Mouse (Mus musculus): Measurements from ENCODE around the gene Olfr548-ps1.
A peak's percentile ranks its signal among the peaks of the same experiment; 100 is the strongest.
"Not testable (repeated sequence)": the region's sequence is repeated elsewhere in the genome, so short reads cannot be mapped to it uniquely, and the experiment has no call there.

The Olfr548-ps1 gene

DNA sequence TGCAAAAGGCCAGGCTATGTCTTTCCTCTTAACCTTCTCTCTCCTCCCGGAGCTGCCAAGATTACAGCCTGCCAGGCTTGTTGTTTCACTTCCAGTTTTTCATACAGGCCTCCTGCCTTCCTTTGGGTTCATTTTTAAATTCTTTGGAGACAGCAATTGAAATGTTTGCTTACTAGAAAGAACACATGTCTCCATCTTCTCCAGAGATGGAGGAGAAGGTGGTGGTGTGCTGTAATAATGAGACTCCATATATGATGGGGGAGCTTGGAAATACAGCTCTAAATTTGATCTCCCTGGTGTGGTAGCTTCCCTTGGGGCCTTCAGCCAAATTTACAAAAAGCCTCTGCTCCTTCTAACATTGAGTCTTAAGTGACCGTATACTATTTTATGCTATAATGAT lies at the start of gene Olfr548-ps1:
Gene Olfr548-ps1, plus strand, starts transcription at position 301 of the 400 bp plus-strand sequence.
- no peak for DNase-seq

DNA sequence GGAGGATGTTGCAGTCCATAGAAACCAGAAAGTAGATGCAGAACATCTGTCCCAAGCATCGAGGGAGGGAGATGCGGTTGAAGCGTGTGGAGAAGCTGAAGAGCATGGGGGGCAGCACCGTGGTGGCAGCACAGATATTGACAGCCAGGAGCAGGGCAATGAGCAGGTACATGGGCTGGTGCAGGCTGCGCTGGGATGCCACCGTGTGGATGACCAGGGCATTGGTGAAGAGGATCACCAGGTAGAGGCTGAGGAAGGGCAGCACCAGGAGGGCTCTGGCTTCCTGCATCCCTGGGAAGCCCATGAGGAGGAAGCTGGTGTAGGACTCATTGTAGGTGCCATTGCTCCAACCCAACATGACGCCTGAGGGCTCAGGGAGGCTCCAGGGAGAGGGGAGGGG lies 46.3 kb upstream of the Olfr548-ps1 start:
- not testable (repeated sequence) for DNase-seq

GRCm38 (mm10) chr7:102499473-102499872 lies 41.2 kb upstream of the Olfr548-ps1 start, which contains the start of gene Olfr545:
Gene Olfr545, minus strand, starts transcription at chr7:102499573.
- DNase-seq: no peak

- peak; percentile 49 to 51 for DNase-seq
These were observed 38.7 kb upstream of the Olfr548-ps1 start for GRCm38 (mm10) chr7:102501986-102502385.

DNA sequence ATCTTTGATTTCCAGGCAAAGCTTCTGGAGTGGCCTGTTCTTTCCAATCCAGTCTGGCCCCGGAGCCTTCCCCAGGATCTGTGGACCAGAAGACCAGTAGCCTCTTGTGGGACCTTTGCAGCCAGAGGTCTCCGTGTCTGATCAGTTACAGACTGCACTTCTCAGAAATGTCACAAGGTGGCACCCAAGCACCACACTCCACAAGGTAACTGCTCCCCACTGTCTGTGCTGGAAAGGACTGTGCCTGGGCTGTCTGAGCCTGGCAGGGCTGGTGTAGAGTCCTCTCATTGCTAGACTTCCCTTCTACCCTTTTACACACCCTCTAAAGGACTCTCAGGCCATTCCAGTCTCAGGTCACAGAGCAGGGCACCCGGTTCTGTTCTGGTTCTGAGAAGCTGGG lies 33.8 kb upstream of the Olfr548-ps1 start:
- peak; percentile 87 to 88 for DNase-seq

- DNase-seq: no peak
These were observed 32.6 kb upstream of the Olfr548-ps1 start for GRCm38 (mm10) chr7:102508066-102508465.

- no peak for DNase-seq
These were observed 32.0 kb upstream of the Olfr548-ps1 start for GRCm38 (mm10) chr7:102508666-102509065.

GRCm38 (mm10) chr7:102509726-102510125 lies 31.0 kb upstream of the Olfr548-ps1 start:
- no peak for DNase-seq

DNA sequence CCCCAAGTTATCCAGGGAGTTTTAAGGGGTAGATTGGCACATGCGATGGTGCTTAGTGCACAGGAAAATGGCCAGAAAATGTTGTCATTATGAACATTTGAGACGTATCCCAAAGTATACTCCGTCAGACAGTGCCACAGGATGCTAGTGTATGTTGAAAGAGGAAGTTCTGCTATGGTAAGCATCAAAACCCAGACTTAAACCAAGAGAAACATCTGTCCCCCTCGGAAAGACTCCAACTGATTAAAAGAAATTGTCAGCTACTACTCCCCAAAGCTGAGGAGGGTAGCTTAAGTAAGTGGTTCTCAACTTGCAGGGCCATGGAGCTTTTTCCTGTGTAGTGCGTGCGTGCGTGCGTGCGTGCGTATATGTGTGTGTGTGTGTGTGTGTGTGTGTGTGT lies 28.8 kb upstream of the Olfr548-ps1 start:
- no peak for DNase-seq

GRCm38 (mm10) chr7:102512814-102513435 lies 27.8 kb upstream of the Olfr548-ps1 start:
- DNase-seq: peak; percentile 96 to 97

DNA sequence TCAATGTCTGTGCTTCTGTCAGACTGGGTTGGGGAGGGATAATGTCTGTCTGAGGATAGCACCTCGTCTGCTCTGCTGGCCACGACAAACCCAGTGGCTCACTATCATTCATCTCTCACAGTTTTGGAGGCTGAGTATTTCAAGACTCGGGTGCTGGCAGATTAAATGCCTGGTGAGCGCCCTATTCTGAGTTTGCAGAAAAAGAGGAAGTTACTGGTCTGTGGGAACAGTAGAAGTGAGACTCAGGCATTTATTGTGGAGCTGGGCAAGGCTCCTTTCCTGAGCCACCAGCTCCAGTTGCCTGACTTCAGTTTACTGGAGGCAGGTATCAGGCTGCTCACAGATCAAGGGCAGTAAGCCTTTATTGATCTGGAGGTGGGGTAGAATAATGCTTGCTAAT lies 26.6 kb upstream of the Olfr548-ps1 start:
- DNase-seq: no peak

GRCm38 (mm10) chr7:102516261-102517050 lies 24.2 kb upstream of the Olfr548-ps1 start:
- peak; percentile 80 to 85 for DNase-seq

DNA sequence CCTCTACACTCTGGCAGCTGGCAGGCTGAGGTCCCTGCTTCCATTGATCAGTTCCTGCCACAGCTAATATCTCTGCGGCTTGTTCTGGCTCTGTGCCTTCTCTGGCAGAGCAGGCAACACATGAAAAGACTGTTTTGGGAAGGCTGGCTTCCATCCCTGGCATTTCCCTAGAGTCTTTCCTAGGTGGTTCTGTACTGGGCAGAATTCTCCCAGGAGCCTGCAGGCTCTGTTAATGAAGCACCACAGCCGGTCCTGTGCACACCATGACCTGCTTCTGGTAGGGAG lies 23.7 kb upstream of the Olfr548-ps1 start:
- peak in 1 of 2 experiments; percentile 69 for DNase-seq

DNA sequence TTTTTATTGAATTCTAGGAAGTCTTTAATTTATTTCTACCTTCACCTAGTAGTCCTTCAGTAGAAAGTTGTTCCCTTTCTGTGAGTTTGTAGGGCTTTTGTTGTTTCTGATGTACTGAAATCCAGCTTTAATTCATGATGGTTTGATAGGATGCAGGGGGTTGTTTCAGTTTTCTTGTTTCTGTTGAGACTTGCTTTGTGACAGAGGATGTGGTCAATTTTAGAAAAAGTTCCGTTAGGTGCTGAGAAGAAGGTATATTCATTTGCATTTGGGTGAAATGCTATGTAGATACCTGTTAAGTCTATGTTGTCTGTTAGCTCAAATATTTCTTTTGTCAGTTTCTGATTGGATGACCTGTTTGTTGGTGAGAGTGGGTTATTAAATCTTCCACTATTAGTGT lies 11.6 kb upstream of the Olfr548-ps1 start:
- DNase-seq: no peak

DNA sequence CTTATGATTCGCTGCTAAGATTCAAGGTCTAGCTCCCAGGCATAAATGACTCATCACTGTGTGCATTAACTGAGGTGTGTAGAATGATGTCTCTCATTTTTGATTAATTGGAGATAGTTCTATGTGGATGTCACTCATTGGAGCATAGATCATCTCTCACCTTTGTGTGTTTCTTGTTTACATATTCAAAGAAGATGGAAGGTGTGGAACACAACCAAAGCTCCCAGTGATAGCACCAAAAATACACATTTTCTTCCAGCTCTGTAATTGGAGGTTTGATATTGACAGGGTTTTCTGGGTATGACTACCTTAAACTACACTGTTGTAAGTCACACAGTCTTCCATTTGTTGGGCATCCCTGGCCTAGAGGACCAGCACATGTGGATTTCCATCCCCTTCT lies 6.2 kb upstream of the Olfr548-ps1 start, which contains the start of gene Olfr547:
Gene Olfr547, plus strand, starts transcription at position 301 of the 400 bp plus-strand sequence.
- no peak for DNase-seq

- DNase-seq: no peak
These were observed 555 bp downstream of the Olfr548-ps1 start for GRCm38 (mm10) chr7:102541251-102541650.

- no peak for DNase-seq
These were observed 8.9 kb downstream of the Olfr548-ps1 start, which contains the start of gene Olfr549 for GRCm38 (mm10) chr7:102549570-102549969. Gene Olfr549, plus strand, starts transcription at chr7:102549870.

DNA sequence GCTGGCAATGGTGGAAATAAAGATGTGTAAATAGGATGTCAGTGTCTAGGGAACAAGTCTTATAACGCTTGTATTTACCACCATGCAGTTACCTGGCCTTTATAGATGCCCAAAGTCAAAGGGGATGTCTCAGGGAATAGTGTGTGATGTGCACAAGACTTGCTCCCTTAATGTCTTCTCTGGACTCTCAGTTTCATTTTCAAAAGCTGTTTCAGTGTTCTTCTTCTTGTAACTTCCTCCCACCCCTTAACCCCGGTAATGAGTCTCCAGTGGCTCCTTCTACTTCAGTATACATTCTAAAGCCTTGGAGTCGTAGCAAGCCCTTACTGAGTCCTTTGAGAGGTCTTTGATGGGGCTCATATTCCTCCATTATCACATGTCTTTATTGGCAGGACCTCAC lies 12.6 kb downstream of the Olfr548-ps1 start:
- DNase-seq: no peak

- peak; percentile 67 to 75 for DNase-seq
These were observed 24.6 kb downstream of the Olfr548-ps1 start, which contains the start of gene Trim21 for GRCm38 (mm10) chr7:102564999-102565997. Gene Trim21, minus strand, starts transcription at chr7:102565486.

GRCm38 (mm10) chr7:102566219-102566618 lies 25.5 kb downstream of the Olfr548-ps1 start:
- DNase-seq: no peak

- DNase-seq: no peak
These were observed 30.4 kb downstream of the Olfr548-ps1 start, which contains the start of gene Olfr550 for GRCm38 (mm10) chr7:102571142-102571541. Gene Olfr550, plus strand, starts transcription at chr7:102571442.

DNA sequence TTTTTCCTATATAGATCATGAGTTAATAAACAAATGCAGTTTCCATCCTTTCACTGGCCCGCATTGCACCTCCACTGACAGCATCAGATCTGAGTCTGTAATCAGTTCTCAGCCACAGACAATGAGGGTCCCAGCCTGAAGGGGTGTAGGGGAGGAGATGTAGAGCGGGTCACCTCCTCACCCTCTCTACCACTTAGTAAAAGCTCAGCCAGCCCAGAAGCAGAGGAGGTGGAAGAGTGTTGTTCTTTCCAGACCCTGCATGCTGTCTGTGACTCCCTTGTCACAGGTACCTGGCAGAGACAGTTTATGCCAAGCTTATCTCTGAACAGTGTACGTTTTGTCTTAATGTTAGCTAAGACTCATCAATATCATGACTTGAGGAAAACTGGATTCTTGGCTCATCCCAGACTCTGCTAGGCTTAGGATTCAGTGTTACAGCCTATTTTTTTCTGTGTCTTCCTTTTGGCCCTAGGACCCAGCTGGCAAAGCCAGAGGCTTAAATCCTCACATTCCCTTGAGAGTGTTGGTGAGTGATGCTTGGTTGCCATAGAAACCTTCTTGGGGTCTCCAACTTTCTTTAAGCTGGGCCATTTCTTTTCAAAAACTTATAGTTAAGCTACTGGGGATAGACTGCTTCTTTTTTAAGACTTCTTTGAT lies 32.6 kb downstream of the Olfr548-ps1 start:
- peak in 1 of 2 experiments; percentile 3 for DNase-seq
